Comparison of ENCODE assay signal across 11 mouse cellular contexts in genomic region chr7:19541681-19542154, GRCm38 (mm10). TPM values are rescaled to one million over a fixed set of nuclear protein-coding genes. Genes with fewer than 3 reads are reported as not detected.
DNase-seq lines count a peak whose midpoint lies in the region; ATAC-seq and TF ChIP-seq lines count a peak whose summit lies in the region.
"Had no signal": no experiment of that assay in that cellular context is flagged by ENCODE, and none has a peak within 500 bp of the region (broad histone marks: within the 10 kb centered on the region; RNA-seq: fewer than 3 reads in every experiment).

No protein-coding gene starts in this region.

- H3K27ac ChIP-seq in forebrain, embryonic 13.5 days, result peak overlapping the region; percentile 75
- H3K27ac ChIP-seq in forebrain, embryonic 11.5 days (ENCODE audit: low read depth, low read length), result no peak overlapping the region
- H3K27ac ChIP-seq in liver, embryonic 12.5 days, result no peak overlapping the region
- H3K27ac ChIP-seq in liver, postnatal 0 days (ENCODE audit: low read depth), result no peak overlapping the region
- H3K27ac ChIP-seq in hindbrain, postnatal 0 days, result peak overlapping the region; percentile 64
- no peak overlapping the region for H3K27ac ChIP-seq in stomach, embryonic 14.5 days (ENCODE audit: low read length)

- no peaks in the 10 kb centered on the region for H3K36me3 ChIP-seq in forebrain, embryonic 13.5 days (ENCODE audit: poor library complexity, severe bottlenecking)
- H3K36me3 ChIP-seq in forebrain, embryonic 11.5 days (ENCODE audit: control insufficient read depth, insufficient read depth, low read length), result no peaks in the 10 kb centered on the region
- peaks cover 25% of the 10 kb centered on the region for H3K36me3 ChIP-seq in liver, embryonic 12.5 days
- H3K36me3 ChIP-seq in liver, postnatal 0 days (replicated peaks; ENCODE audit: insufficient read depth, low read length), result peaks cover 3% of the 10 kb centered on the region
- H3K36me3 ChIP-seq in hindbrain, postnatal 0 days (ENCODE audit: insufficient read depth, low read length), result no peaks in the 10 kb centered on the region
- no peaks in the 10 kb centered on the region for H3K36me3 ChIP-seq in stomach, embryonic 14.5 days (ENCODE audit: control insufficient read depth, insufficient read depth, low read length)

- no peak overlapping the region for H3K4me3 ChIP-seq in forebrain, embryonic 13.5 days
- H3K4me3 ChIP-seq in forebrain, embryonic 11.5 days (ENCODE audit: low read depth, low read length), result no peak overlapping the region
- no peak overlapping the region for H3K4me3 ChIP-seq in liver, embryonic 12.5 days
- no peak overlapping the region for H3K4me3 ChIP-seq in liver, postnatal 0 days (ENCODE audit: low read depth, low read length)
- H3K4me3 ChIP-seq in hindbrain, postnatal 0 days (ENCODE audit: low read length), result no peak overlapping the region
- H3K4me3 ChIP-seq in stomach, embryonic 14.5 days (ENCODE audit: low read depth, low read length), result no peak overlapping the region

- no peaks in the 10 kb centered on the region for H3K27me3 ChIP-seq in forebrain, embryonic 13.5 days
- no peaks in the 10 kb centered on the region for H3K27me3 ChIP-seq in forebrain, embryonic 11.5 days (ENCODE audit: control insufficient read depth, insufficient read depth, low read length)
- H3K27me3 ChIP-seq in liver, embryonic 12.5 days (replicated peaks), result no peaks in the 10 kb centered on the region
- no peaks in the 10 kb centered on the region for H3K27me3 ChIP-seq in liver, postnatal 0 days (ENCODE audit: insufficient read depth, low read length)
- H3K27me3 ChIP-seq in hindbrain, postnatal 0 days (ENCODE audit: insufficient read depth, low read length), result no peaks in the 10 kb centered on the region
- no peaks in the 10 kb centered on the region for H3K27me3 ChIP-seq in stomach, embryonic 14.5 days (ENCODE audit: control insufficient read depth, insufficient read depth, low read length)

- WGBS in forebrain, embryonic 13.5 days, result 63% methylated on average over 7 of the region's 7 CpGs
- 80% methylated on average over 7 of the region's 7 CpGs for WGBS in forebrain, embryonic 11.5 days
- 83% methylated on average over 7 of the region's 7 CpGs for WGBS in liver, embryonic 12.5 days (ENCODE audit: insufficient replicate concordance)
- 85% methylated on average over 7 of the region's 7 CpGs for WGBS in liver, postnatal 0 days (ENCODE audit: insufficient replicate concordance)
- WGBS in hindbrain, postnatal 0 days, result 51% methylated on average over 7 of the region's 7 CpGs
- WGBS in stomach, embryonic 14.5 days, result 76% methylated on average over 7 of the region's 7 CpGs

- no peak for TF ChIP-seq CTCF in liver, postnatal 0 days (IDR thresholded peaks at IDR 0.05; ENCODE audit: low read depth)
- no peak for TF ChIP-seq CTCF in hindbrain, postnatal 0 days (IDR thresholded peaks at IDR 0.05; ENCODE audit: low read depth)

- H3K9me3 ChIP-seq in forebrain, embryonic 13.5 days (replicated peaks), result no peaks in the 10 kb centered on the region
- no peaks in the 10 kb centered on the region for H3K9me3 ChIP-seq in forebrain, embryonic 11.5 days (ENCODE audit: control insufficient read depth, low read length)
- H3K9me3 ChIP-seq in liver, embryonic 12.5 days (replicated peaks), result no peaks in the 10 kb centered on the region
- no peaks in the 10 kb centered on the region for H3K9me3 ChIP-seq in liver, postnatal 0 days (ENCODE audit: low read length)
- no peaks in the 10 kb centered on the region for H3K9me3 ChIP-seq in hindbrain, postnatal 0 days (ENCODE audit: low read length)
- no peaks in the 10 kb centered on the region for H3K9me3 ChIP-seq in stomach, embryonic 14.5 days (ENCODE audit: control insufficient read depth, low read depth, low read length)

- H3K4me2 ChIP-seq in forebrain, embryonic 13.5 days, result peak overlapping the region; percentile 32
- no peak overlapping the region for H3K4me2 ChIP-seq in forebrain, embryonic 11.5 days (ENCODE audit: low read depth, low read length, severe bottlenecking)
- H3K4me2 ChIP-seq in liver, embryonic 12.5 days, result no peak overlapping the region
- H3K4me2 ChIP-seq in liver, postnatal 0 days (ENCODE audit: low read depth, low read length), result no peak overlapping the region
- no peak overlapping the region for H3K4me2 ChIP-seq in hindbrain, postnatal 0 days (ENCODE audit: low read depth, low read length)
- H3K4me2 ChIP-seq in stomach, embryonic 14.5 days (replicated peaks; ENCODE audit: low read depth, low read length), result no peak overlapping the region
- H3K4me2 ChIP-seq: liver, embryonic 11.5 days had no signal

- no peak for DNase-seq in forebrain, embryonic 11.5 days (ENCODE audit: low spot score)
- no peak for DNase-seq in liver, postnatal 0 days
- no peak for DNase-seq in hindbrain, postnatal 0 days (ENCODE audit: low spot score)
- no peak for DNase-seq in thymus, postnatal 4 days
- DNase-seq: B cell, adult 2 months; lung, postnatal 4 days had no signal

- peaks cover 29% of the 10 kb centered on the region for H3K4me1 ChIP-seq in forebrain, embryonic 13.5 days
- H3K4me1 ChIP-seq in forebrain, embryonic 11.5 days (replicated peaks; ENCODE audit: control insufficient read depth, insufficient read depth, low read length), result peaks cover 8% of the 10 kb centered on the region; the same call in 1 of the 2 replicates
- peaks cover 35% of the 10 kb centered on the region for H3K4me1 ChIP-seq in liver, embryonic 12.5 days
- peaks cover 16% of the 10 kb centered on the region for H3K4me1 ChIP-seq in liver, postnatal 0 days (ENCODE audit: insufficient read depth)
- H3K4me1 ChIP-seq in hindbrain, postnatal 0 days (ENCODE audit: insufficient read depth, low read length), result peaks cover 19% of the 10 kb centered on the region
- H3K4me1 ChIP-seq in stomach, embryonic 14.5 days (ENCODE audit: control insufficient read depth, insufficient read depth, low read length), result peaks cover 33% of the 10 kb centered on the region

- no peak for TF ChIP-seq EP300 in liver, postnatal 0 days (IDR thresholded peaks at IDR 0.05; ENCODE audit: low read depth)

- H3K9ac ChIP-seq in forebrain, embryonic 13.5 days, result 0 out of 2 replicates have a peak overlapping the region, but pooled peaks have one; percentile 48
- H3K9ac ChIP-seq in forebrain, embryonic 11.5 days (ENCODE audit: low read length), result no peak overlapping the region
- no peak overlapping the region for H3K9ac ChIP-seq in liver, embryonic 12.5 days
- H3K9ac ChIP-seq in liver, postnatal 0 days (replicated peaks), result no peak overlapping the region
- H3K9ac ChIP-seq in hindbrain, postnatal 0 days (replicated peaks; ENCODE audit: low read length), result no peak overlapping the region
- no peak overlapping the region; the same call in 1 of the 2 replicates for H3K9ac ChIP-seq in stomach, embryonic 14.5 days (replicated peaks; ENCODE audit: low read depth, low read length)

- no peak; the same call in 1 of the 2 replicates for ATAC-seq in forebrain, embryonic 13.5 days
- ATAC-seq in forebrain, embryonic 11.5 days (replicated peaks; ENCODE audit: low FRiP score), result no peak; the same call in 1 of the 2 replicates
- 0 out of 2 replicates have a peak, but pooled peaks have one; percentile 9 for ATAC-seq in liver, embryonic 12.5 days
- no peak for ATAC-seq in liver, postnatal 0 days
- no peak; the same call in 1 of the 2 replicates for ATAC-seq in hindbrain, postnatal 0 days
- 0 out of 2 replicates have a peak, but pooled peaks have one; percentile 8 for ATAC-seq in stomach, embryonic 14.5 days (ENCODE audit: insufficient number of reproducible peaks, insufficient read depth, low FRiP score, low read depth)
- ATAC-seq in erythroblast, adult 5-6 weeks (replicated peaks; ENCODE audit: low FRiP score, poor library complexity, severe bottlenecking), result no peak

RNA-seq across cellular contexts. Expression of gene Ppp1r37, which starts 21.2 kb away (rescaled TPM):
- 22.4 and 23.6 TPM in 2 replicates for polyA plus RNA-seq in forebrain, embryonic 13.5 days (2015; fragmentation: Nextera tagmentation; extraction: Ambion mirVana)
- 5.1 and 7.8 TPM in 2 replicates for polyA plus RNA-seq in forebrain, embryonic 11.5 days (2014; fragmentation: Nextera tagmentation; extraction: Ambion mirVana)
- polyA plus RNA-seq in liver, embryonic 12.5 days (2016; fragmentation: Nextera tagmentation; extraction: Ambion mirVana), result 19.1 and 20.2 TPM in 2 replicates
- polyA plus RNA-seq in liver, postnatal 0 days (2015; fragmentation: Nextera tagmentation; extraction: Ambion mirVana), result 8.1 and 8.3 TPM in 2 replicates
- 125 and 128 TPM in 2 replicates for total RNA-seq in hindbrain, postnatal 0 days (2014; rRNA removed)
- polyA plus RNA-seq in hindbrain, postnatal 0 days (2015; fragmentation: Nextera tagmentation; extraction: Ambion mirVana), result 27.0 and 27.7 TPM in 2 replicates
- 6.3 and 7.1 TPM in 2 replicates for polyA plus RNA-seq in stomach, embryonic 14.5 days (2014; fragmentation: Nextera tagmentation; extraction: Ambion mirVana)
- 12.5 and 13.3 TPM in 2 replicates for total RNA-seq in erythroblast, adult 5-6 weeks (2015; ENCODE audit: low replicate concordance)
- total RNA-seq in erythroblast, adult 5-6 weeks (2017; ENCODE audit: low replicate concordance), result 22.9 and 37.9 TPM in 2 replicates

RNA-seq across cellular contexts. Expression of gene Nkpd1, which starts 24.1 kb away (rescaled TPM):
- 0.15 and 0.21 TPM in 2 replicates for polyA plus RNA-seq in forebrain, embryonic 13.5 days (2015; fragmentation: Nextera tagmentation; extraction: Ambion mirVana)
- 0.11 TPM in 1 of 2 replicates, not detected in the other for polyA plus RNA-seq in forebrain, embryonic 11.5 days (2014; fragmentation: Nextera tagmentation; extraction: Ambion mirVana)
- polyA plus RNA-seq in liver, embryonic 12.5 days (2016; fragmentation: Nextera tagmentation; extraction: Ambion mirVana), result not detected in 2 replicates
- polyA plus RNA-seq in liver, postnatal 0 days (2015; fragmentation: Nextera tagmentation; extraction: Ambion mirVana), result not detected in 2 replicates
- total RNA-seq in hindbrain, postnatal 0 days (2014; rRNA removed), result 1.9 and 4.4 TPM in 2 replicates
- polyA plus RNA-seq in hindbrain, postnatal 0 days (2015; fragmentation: Nextera tagmentation; extraction: Ambion mirVana), result 1.3 TPM in 2 replicates
- polyA plus RNA-seq in stomach, embryonic 14.5 days (2014; fragmentation: Nextera tagmentation; extraction: Ambion mirVana), result not detected in 2 replicates
- not detected in 2 replicates for total RNA-seq in erythroblast, adult 5-6 weeks (2015; ENCODE audit: low replicate concordance)
- not detected in 2 replicates for total RNA-seq in erythroblast, adult 5-6 weeks (2017; ENCODE audit: low replicate concordance)
- polyA plus RNA-seq: liver, embryonic 11.5 days had no signal

RNA-seq across cellular contexts. Expression of gene Trappc6a, which starts 33.5 kb away (rescaled TPM):
- 39.3 and 40.6 TPM in 2 replicates for polyA plus RNA-seq in forebrain, embryonic 13.5 days (2015; fragmentation: Nextera tagmentation; extraction: Ambion mirVana)
- 43.7 and 54.1 TPM in 2 replicates for polyA plus RNA-seq in forebrain, embryonic 11.5 days (2014; fragmentation: Nextera tagmentation; extraction: Ambion mirVana)
- 68.4 and 68.6 TPM in 2 replicates for polyA plus RNA-seq in liver, embryonic 12.5 days (2016; fragmentation: Nextera tagmentation; extraction: Ambion mirVana)
- 51.6 and 52.5 TPM in 2 replicates for polyA plus RNA-seq in liver, postnatal 0 days (2015; fragmentation: Nextera tagmentation; extraction: Ambion mirVana)
- 26.4 and 46.5 TPM in 2 replicates for total RNA-seq in hindbrain, postnatal 0 days (2014; rRNA removed)
- 42.8 and 44.3 TPM in 2 replicates for polyA plus RNA-seq in hindbrain, postnatal 0 days (2015; fragmentation: Nextera tagmentation; extraction: Ambion mirVana)
- 83.4 and 89.0 TPM in 2 replicates for polyA plus RNA-seq in stomach, embryonic 14.5 days (2014; fragmentation: Nextera tagmentation; extraction: Ambion mirVana)
- total RNA-seq in erythroblast, adult 5-6 weeks (2015; ENCODE audit: low replicate concordance), result 17.9 and 18.8 TPM in 2 replicates
- total RNA-seq in erythroblast, adult 5-6 weeks (2017; ENCODE audit: low replicate concordance), result 2.7 and 7.8 TPM in 2 replicates

RNA-seq across cellular contexts. Expression of gene Bloc1s3, which starts 33.6 kb away (rescaled TPM):
- 3.3 and 3.4 TPM in 2 replicates for polyA plus RNA-seq in forebrain, embryonic 13.5 days (2015; fragmentation: Nextera tagmentation; extraction: Ambion mirVana)
- 2.9 and 4.5 TPM in 2 replicates for polyA plus RNA-seq in forebrain, embryonic 11.5 days (2014; fragmentation: Nextera tagmentation; extraction: Ambion mirVana)
- polyA plus RNA-seq in liver, embryonic 12.5 days (2016; fragmentation: Nextera tagmentation; extraction: Ambion mirVana), result 2.1 TPM in 2 replicates
- 0.94 and 1.1 TPM in 2 replicates for polyA plus RNA-seq in liver, postnatal 0 days (2015; fragmentation: Nextera tagmentation; extraction: Ambion mirVana)
- 18.8 and 22.4 TPM in 2 replicates for total RNA-seq in hindbrain, postnatal 0 days (2014; rRNA removed)
- 3.8 and 4.3 TPM in 2 replicates for polyA plus RNA-seq in hindbrain, postnatal 0 days (2015; fragmentation: Nextera tagmentation; extraction: Ambion mirVana)
- 0.74 and 1.3 TPM in 2 replicates for polyA plus RNA-seq in stomach, embryonic 14.5 days (2014; fragmentation: Nextera tagmentation; extraction: Ambion mirVana)
- 3.5 and 4.2 TPM in 2 replicates for total RNA-seq in erythroblast, adult 5-6 weeks (2015; ENCODE audit: low replicate concordance)
- total RNA-seq in erythroblast, adult 5-6 weeks (2017; ENCODE audit: low replicate concordance), result 0.84 and 1.5 TPM in 2 replicates

RNA-seq across cellular contexts. Expression of gene Zfp296, which starts 35.4 kb away (rescaled TPM):
- polyA plus RNA-seq in forebrain, embryonic 13.5 days (2015; fragmentation: Nextera tagmentation; extraction: Ambion mirVana), result 0.23 and 0.35 TPM in 2 replicates
- polyA plus RNA-seq in forebrain, embryonic 11.5 days (2014; fragmentation: Nextera tagmentation; extraction: Ambion mirVana), result 0.40 and 0.47 TPM in 2 replicates
- polyA plus RNA-seq in liver, embryonic 12.5 days (2016; fragmentation: Nextera tagmentation; extraction: Ambion mirVana), result 1.5 TPM in 2 replicates
- 0.89 and 1.2 TPM in 2 replicates for polyA plus RNA-seq in liver, postnatal 0 days (2015; fragmentation: Nextera tagmentation; extraction: Ambion mirVana)
- 0.25 TPM in 1 of 2 replicates, not detected in the other for total RNA-seq in hindbrain, postnatal 0 days (2014; rRNA removed)
- polyA plus RNA-seq in hindbrain, postnatal 0 days (2015; fragmentation: Nextera tagmentation; extraction: Ambion mirVana), result not detected in 2 replicates
- polyA plus RNA-seq in stomach, embryonic 14.5 days (2014; fragmentation: Nextera tagmentation; extraction: Ambion mirVana), result 1.2 and 2.1 TPM in 2 replicates
- not detected in 2 replicates for total RNA-seq in erythroblast, adult 5-6 weeks (2015; ENCODE audit: low replicate concordance)
- 0.84 TPM in 1 of 2 replicates, not detected in the other for total RNA-seq in erythroblast, adult 5-6 weeks (2017; ENCODE audit: low replicate concordance)

Comparison
In these comparisons a context has a peak if more than half of its experiments do, and no peak if none do; other contexts are left out.
1. ATAC-seq: peak in liver, embryonic 12.5 days (single experiment) and stomach, embryonic 14.5 days (single experiment); none in forebrain, embryonic 13.5 days (single experiment), forebrain, embryonic 11.5 days (single experiment), liver, postnatal 0 days (single experiment), hindbrain, postnatal 0 days (single experiment) and erythroblast, adult 5-6 weeks (single experiment).
2. H3K27ac ChIP-seq: peak in forebrain, embryonic 13.5 days (single experiment) and hindbrain, postnatal 0 days (single experiment); none in forebrain, embryonic 11.5 days (single experiment), liver, embryonic 12.5 days (single experiment), liver, postnatal 0 days (single experiment) and stomach, embryonic 14.5 days (single experiment).